Mouse (Mus musculus): Measurements from ENCODE around the gene Hyal1. TPM values are rescaled to one million over a fixed set of nuclear protein-coding genes. Genes with fewer than 3 reads are reported as not detected.
A peak's percentile ranks its signal among the peaks of the same experiment; 100 is the strongest.

The Hyal1 gene
- 7.1 and 12.6 TPM in 2 replicates for total RNA-seq (2015; ENCODE audit: low replicate concordance)
- total RNA-seq (2017; ENCODE audit: low replicate concordance), result 8.0 TPM in 1 of 2 replicates, not detected in the other

GRCm38 (mm10) chr9:107576357-107577107, at the start of gene Hyal1:
Hyal1 (plus strand) TSS chr9:107576927.
- peak; percentile 81 for ATAC-seq (replicated peaks; ENCODE audit: low FRiP score, poor library complexity, severe bottlenecking)

DNA sequence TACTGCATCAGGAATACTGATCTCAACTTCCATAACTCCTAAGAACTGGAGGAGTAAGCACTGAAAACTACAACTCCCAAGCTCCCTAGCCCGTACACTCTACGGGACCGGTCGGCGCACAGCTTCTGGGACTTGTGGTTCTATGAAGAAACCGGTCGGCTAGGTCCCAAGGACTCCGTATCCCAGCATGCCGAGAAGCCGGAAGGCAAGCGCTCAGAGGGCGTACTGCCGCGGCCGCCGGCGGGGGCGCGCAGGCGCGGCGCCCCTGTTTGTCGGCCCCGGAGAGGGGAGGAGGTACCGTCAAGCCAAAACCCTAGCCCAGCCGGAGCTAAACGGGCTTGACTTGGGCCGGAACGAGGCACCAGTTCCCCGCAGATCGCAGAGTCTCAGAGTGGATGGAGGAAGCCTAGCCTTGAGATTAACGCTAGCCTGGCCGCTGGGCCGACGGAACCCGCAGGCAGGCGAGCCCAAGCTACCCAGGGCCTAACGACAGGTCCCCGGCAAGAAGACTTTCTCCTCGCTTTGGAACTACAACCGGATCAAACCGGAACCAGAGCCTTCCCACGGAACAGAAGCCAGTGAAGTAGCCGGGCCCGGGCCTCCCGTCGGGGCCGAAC, 42.8 kb upstream of the Hyal1 start, which contains the start of gene Tmem115:
Tmem115 (plus strand) TSS at position 155 of the 617 bp plus-strand sequence.
- peak; percentile 84 for ATAC-seq (replicated peaks; ENCODE audit: low FRiP score, poor library complexity, severe bottlenecking)

DNA sequence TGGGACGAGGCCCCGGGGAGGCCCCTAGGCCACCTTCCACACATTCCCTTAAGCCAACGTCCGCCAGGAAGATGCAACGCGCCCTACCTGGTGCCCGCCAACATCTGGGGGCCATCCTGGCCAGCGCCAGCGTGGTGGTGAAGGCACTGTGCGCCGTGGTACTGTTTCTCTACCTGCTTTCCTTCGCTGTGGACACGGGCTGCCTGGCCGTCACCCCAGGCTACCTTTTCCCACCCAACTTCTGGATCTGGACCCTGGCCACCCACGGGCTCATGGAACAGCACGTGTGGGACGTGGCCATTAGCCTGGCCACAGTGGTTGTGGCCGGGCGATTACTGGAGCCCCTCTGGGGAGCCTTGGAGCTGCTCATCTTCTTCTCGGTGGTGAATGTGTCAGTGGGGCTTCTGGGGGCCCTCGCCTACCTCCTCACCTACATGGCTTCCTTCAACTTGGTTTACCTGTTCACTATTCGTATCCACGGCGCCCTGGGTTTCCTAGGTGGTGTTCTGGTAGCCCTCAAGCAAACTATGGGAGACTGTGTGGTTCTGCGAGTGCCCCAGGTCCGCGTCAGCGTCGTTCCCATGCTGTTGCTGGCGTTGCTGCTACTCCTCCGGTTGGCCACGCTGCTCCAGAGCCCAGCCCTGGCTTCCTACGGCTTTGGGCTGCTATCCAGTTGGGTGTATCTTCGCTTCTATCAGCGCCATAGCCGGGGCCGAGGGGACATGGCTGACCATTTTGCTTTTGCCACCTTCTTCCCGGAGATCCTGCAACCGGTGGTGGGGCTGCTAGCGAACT, 42.1 kb upstream of the Hyal1 start:
- peak; percentile 64 for ATAC-seq (replicated peaks; ENCODE audit: low FRiP score, poor library complexity, severe bottlenecking)

- ATAC-seq (replicated peaks; ENCODE audit: low FRiP score, poor library complexity, severe bottlenecking), result no peak
Measured at GRCm38 (mm10) chr9:107538231-107538630, 38.5 kb upstream of the Hyal1 start.

DNA sequence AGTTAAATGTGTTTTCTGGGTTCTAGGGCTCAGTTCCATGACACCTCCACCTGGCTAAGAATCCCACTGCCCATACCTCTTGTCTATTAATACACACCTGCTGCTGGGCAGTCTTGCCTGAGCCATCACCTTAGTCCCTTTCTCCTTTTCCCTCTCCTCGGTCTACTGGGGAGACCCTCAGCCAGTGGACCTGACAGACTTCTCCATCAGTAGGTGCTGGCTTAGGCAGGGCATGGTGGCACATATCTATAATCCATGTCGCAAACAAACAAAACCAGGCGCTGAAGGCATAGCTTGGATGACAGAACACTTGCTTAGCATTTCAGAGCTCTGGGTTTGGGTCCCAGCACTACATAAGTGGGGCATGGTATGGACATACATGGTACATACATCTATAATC, 38.0 kb upstream of the Hyal1 start:
- ATAC-seq (replicated peaks; ENCODE audit: low FRiP score, poor library complexity, severe bottlenecking), result no peak

- no peak for ATAC-seq (replicated peaks; ENCODE audit: low FRiP score, poor library complexity, severe bottlenecking)
Measured at GRCm38 (mm10) chr9:107539940-107540339, 36.8 kb upstream of the Hyal1 start.

- no peak for ATAC-seq (replicated peaks; ENCODE audit: low FRiP score, poor library complexity, severe bottlenecking)
Measured at GRCm38 (mm10) chr9:107540420-107540819, 36.3 kb upstream of the Hyal1 start.

GRCm38 (mm10) chr9:107541005-107541404, 35.7 kb upstream of the Hyal1 start:
- no peak for ATAC-seq (replicated peaks; ENCODE audit: low FRiP score, poor library complexity, severe bottlenecking)

DNA sequence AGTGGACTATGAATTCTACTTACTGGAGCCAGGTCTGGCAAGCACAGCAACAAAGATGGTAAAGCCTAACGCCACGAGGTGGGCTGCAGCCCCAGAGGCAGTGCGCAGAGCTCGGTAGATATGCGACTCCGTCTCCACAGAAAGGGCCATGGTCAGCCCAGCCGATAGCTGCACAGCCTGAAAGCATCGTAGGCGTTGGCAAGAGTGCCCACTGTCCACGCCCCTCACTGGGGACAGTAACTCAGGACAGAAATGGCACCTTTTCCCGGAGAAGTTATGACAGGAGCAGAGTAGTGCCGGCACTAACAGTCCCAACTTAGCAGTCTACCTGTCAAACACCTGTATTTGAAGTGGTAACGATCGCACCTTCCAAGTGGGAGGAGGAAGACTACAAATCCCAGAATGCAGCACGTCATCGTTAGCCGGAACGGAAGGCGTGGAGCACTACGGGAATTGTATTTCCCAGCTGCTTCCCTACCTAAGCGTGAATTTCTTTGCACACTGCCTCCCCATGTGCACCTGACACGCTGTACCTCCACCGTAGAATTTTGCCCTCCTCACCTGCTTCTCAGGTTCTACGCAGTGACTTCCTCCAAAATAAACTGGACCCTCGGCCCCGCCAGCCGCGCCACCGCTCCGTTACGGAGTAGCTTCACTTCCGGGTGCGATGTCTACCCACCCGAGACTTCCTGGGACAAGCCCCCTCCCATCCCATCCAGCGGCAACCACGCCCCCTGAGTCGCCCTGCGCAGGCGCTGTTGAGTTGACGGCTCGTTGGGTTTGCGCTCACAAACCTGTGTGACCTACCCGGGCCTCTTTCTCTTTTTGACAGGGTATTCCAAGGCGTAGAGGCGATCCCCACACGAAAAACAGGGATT, 35.0 kb upstream of the Hyal1 start, which contains the start of the genes Cyb561d2 and Nprl2:
Cyb561d2 (minus strand) TSS at position 720 of the 878 bp plus-strand sequence.
Nprl2 (plus strand) TSS at position 753 of the 878 bp plus-strand sequence.
- peak; percentile 88 for ATAC-seq (replicated peaks; ENCODE audit: low FRiP score, poor library complexity, severe bottlenecking)

DNA sequence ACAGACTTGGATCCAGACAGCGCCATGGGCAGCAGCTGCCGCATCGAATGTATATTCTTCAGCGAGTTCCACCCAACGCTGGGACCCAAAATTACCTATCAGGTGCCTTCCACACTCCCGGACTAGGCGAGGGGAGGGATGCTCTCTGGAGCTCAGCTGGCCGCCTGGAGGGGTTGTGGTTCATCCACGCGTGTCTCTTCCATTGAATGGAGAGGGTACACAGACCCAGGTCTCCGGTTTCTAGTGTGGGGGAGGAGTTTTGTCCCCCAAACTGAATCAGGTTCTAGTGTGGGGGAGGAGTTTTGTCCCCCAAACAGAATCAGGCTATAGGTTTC, 34.4 kb upstream of the Hyal1 start:
- ATAC-seq (replicated peaks; ENCODE audit: low FRiP score, poor library complexity, severe bottlenecking), result peak; percentile 21; the same call in 1 of the 2 replicates

- ATAC-seq (replicated peaks; ENCODE audit: low FRiP score, poor library complexity, severe bottlenecking), result no peak
Measured at GRCm38 (mm10) chr9:107542721-107543120, 34.0 kb upstream of the Hyal1 start.

GRCm38 (mm10) chr9:107543299-107543698, 33.4 kb upstream of the Hyal1 start:
- ATAC-seq (replicated peaks; ENCODE audit: low FRiP score, poor library complexity, severe bottlenecking), result no peak

DNA sequence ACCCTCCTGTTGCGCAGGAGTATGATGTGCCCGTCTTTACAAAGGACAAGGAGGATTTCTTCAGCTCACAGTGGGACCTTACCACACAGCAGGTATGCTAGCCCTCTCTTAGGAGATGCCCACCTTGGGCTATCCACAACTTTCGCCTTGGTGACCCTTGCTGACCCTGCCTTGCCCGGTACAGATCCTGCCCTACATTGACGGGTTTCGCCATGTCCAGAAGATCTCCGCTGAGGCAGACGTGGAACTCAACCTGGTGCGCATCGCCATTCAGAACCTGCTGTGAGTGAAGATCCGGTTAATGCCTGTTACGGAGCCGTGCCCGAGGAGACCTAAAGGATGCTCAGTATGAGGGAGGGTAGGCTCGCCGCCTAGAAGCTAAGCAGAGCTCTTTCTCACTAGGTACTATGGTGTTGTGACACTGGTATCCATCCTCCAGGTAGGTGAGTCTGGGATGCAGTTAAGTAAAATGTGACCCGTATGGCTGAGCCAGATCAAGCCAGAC, 32.5 kb upstream of the Hyal1 start:
- ATAC-seq (replicated peaks; ENCODE audit: low FRiP score, poor library complexity, severe bottlenecking), result no peak

DNA sequence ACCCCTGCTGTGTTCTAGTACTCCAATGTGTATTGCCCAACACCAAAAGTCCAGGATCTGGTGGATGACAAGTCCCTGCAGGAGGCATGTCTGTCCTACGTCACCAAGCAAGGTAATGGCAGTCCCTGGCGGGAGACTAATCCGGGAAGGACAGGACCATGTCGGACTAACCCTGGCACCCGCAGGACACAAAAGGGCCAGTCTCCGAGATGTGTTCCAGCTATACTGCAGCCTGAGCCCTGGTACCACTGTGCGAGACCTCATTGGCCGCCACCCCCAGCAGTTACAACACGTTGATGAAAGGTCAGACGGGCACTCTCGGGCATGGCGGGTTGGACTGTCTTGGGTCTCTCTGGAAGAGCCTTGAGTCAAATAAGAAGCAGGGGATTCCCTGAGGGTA, 32.0 kb upstream of the Hyal1 start:
- no peak for ATAC-seq (replicated peaks; ENCODE audit: low FRiP score, poor library complexity, severe bottlenecking)

DNA sequence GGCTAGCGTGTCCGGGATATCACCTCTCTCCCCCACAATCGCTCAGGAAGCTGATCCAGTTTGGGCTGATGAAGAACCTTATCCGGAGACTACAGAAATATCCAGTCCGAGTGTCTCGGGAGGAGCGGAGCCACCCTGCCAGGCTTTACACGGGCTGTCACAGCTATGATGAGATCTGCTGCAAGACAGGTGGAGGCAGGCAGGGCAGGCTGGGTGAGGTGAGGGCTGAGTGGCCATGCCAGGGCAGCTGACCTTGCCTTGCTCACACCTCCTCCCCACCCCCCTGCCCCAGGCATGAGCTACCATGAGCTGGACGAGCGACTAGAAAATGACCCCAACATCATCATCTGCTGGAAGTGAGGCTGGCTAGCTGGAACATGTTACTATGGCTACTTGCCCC, 31.5 kb upstream of the Hyal1 start:
- ATAC-seq (replicated peaks; ENCODE audit: low FRiP score, poor library complexity, severe bottlenecking), result no peak

DNA sequence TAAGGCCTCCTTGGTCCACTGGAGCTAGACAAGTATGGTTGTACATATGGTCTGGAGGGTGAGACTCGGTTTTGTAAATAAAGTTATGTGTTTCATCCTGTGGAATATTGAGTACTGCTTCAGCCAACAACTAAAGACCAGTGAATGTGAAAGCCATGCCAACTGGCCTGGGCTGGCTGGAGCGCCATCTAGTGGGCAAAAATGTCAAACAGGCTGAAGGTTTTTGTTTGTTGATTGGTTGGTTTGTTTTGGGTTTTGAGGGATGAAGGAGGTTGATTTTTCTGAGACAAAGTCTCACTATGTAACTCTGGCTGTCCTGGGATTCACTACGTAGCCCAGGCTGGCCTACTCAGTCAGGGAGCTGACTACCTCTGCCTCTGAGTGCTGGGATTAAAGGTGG, 31.1 kb upstream of the Hyal1 start:
- no peak for ATAC-seq (replicated peaks; ENCODE audit: low FRiP score, poor library complexity, severe bottlenecking)

GRCm38 (mm10) chr9:107547026-107547425, 29.7 kb upstream of the Hyal1 start, which contains the start of gene Zmynd10:
Zmynd10 (plus strand) TSS chr9:107547298.
- ATAC-seq (replicated peaks; ENCODE audit: low FRiP score, poor library complexity, severe bottlenecking), result peak; percentile 70

GRCm38 (mm10) chr9:107547957-107548356, 28.8 kb upstream of the Hyal1 start:
- ATAC-seq (replicated peaks; ENCODE audit: low FRiP score, poor library complexity, severe bottlenecking), result no peak

- no peak for ATAC-seq (replicated peaks; ENCODE audit: low FRiP score, poor library complexity, severe bottlenecking)
Measured at GRCm38 (mm10) chr9:107548820-107549219, 27.9 kb upstream of the Hyal1 start.
